Mouse (Mus musculus): ENCODE measurements at regions not wholly inside any gene's neighbourhood (a gene's known extent, or its start where the extent isn't known, plus 50 kb on each side); places are given as distances from the start of the nearest gene placed in this dataset.

DNA sequence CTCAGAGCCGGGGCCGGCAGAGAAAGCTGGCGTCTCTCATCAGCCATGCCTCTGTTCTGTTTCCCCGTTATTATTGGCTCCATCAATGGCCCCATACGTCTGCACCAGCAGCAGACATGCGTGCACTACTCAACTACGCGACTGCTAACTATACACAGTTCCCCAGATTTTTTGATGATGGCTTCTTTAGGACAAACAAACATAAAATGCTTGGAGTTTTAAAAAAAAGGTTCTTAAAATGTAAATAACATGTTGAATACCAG is 256.6 kb downstream of the Ankrd16 start:
- no peak for ATAC-seq

DNA sequence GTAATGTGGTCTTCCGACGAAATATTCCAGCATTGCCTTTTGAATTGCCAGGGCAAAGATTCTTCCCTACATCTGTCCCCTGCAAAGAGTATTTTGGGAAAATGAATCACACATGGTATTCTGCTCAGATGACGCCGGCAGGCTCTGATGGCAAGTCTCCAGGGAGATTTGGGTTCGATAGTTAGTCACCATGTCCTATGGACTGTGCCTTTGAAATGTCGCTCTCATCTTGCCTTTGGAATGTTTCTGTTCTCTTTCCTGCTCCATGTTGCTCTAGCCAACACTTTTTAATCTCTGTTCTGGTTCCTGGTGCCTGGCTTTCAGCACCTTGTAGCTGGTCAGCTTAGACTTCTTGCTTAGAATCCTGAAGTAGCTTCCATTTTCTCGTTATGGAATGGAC is 252.3 kb downstream of the Itga8 start:
- no peak for ATAC-seq

DNA sequence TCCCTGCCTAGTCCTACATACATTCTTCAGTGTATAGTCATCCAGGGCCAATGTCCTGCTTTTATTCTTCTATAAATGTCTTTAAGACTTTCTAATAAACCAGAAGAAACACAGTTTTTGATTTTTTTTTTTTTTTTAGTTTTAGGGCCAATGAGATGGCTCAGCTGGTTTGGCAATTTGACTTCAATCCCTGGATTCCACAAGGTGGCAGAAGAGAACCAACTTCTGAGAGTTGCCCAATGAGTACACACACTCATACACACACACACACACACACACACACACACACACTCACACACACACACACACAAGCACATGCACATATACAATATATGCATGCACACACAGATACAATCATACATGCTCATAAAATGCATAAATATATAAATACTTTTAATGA is 251.8 kb downstream of the Itga8 start:
- no peak for ATAC-seq

DNA sequence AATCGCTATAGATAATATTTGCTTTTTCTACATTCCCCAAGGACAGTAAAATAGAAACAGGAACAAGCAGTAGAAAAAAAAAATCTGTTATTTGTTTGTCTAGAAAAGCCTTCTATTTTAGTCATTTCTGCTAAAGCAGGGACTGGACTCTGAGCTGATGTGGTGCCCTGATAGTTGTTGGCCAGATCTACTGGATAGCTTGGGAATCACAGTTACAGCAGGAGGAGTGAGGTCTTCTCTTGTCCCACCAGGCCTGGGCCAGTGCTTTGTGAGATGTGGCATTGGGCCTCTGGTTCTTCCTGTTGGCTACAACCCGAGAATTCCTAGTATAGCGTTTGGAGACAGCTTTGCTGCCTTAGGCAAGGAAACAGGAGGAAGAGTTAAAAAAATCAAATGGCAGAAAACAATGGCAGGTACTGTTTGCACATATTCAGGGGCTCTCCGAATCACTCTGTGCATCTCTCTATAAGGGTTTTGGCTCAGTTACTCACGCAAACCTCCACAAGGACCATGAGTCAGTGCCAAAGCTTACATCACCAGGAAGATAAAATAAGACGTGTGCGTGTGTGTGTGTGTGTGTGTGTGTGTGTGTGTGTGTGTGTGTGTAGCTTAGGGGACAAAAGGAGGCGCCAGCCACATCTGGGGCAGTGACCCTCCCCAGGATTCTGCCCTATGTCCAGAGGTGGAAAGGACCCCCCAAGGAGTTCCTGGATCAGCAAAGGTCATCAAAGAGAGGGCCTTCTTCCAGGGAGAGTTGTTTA is 248.1 kb downstream of the Itga8 start:
- ATAC-seq = no peak

DNA sequence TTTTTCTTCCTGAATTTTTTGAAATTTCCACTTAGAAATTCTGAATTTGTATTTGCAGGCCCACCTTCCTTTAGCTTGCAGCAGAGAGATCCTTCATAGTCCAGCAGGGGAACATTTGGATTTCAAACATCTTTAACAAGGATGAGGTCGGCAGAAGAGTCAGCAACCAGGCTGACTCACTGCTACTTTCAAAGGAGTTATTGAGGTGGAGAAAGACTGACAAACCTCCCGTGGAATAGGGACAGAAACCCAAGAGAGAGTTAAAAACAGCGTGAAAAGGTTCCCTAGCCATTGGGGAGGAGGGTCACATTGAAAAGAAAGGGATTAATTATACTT is 247.6 kb downstream of the Itga8 start:
- ATAC-seq = no peak
